Mouse (Mus musculus): Measurements from ENCODE around the gene Gm8693.
"Not testable (repeated sequence)": the region's sequence is repeated elsewhere in the genome, so short reads cannot be mapped to it uniquely, and the experiment has no call there.

The Gm8693 gene

GRCm38 (mm10) chr7:22692217-22692616 lies at the start of gene Gm8693:
TSS of gene Gm8693 (minus strand) at chr7:22692317.
- DNase-seq, result not testable (repeated sequence)

GRCm38 (mm10) chr7:22719610-22720009 lies 27.5 kb upstream of the Gm8693 start, which contains the start of gene Gm4567:
TSS of gene Gm4567 (minus strand) at chr7:22719710.
- DNase-seq, result not testable (repeated sequence)

GRCm38 (mm10) chr7:22657718-22658117 lies 34.4 kb downstream of the Gm8693 start, which contains the start of gene Vmn1r155:
TSS of gene Vmn1r155 (plus strand) at chr7:22658018.
- not testable (repeated sequence) for DNase-seq
